8 mouse cellular contexts compared by ENCODE assay signal in the genomic region with DNA sequence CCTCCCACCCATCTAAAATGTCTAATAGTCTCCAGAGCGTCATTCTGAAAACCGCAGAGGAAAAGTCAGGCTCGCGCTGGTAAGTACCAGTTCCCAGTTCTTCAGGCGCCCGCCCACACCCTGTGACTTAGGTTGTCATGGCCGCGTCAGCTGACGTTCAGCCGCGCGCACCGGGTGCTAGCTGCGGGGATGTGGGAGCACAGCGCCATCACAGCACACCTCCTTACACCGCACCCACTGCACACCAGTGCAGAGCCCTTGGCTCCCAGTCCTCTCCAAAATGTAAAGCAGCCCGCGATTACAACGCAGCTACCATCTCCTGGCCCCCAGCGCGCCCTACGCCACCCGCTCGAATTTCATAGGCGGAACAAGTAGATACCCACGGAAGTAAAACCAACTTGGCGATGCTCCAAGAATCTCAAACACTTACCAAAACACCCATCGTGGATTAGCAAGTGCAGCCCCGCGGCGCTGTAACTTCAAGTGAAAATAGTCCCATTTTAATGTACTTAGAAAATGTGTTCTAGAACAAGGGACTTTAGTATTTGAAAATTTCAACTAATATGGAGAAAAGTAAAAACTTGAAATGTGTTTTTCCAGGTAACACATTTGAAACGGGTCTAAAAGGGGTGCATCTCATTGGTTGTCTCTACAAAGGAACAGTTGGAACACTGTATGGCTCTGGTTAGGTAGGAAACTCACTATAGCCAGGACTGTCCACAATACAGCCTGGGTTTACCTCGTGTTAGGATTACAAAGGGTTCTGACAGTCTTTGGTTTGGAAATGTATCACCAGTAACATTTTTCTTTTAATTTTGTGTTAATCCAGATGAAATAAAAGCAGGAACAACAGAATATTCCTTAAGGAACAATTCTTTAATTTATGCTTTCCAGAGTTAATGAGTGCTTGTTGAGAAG. TPM values are rescaled to one million over a fixed set of nuclear protein-coding genes. Genes with fewer than 3 reads are reported as not detected.
DNase-seq lines count a peak whose midpoint lies in the region; ATAC-seq lines count a peak whose summit lies in the region.

No protein-coding gene starts in this region.

- peak overlapping the region; percentile 63 for H3K4me3 ChIP-seq in hindbrain, embryonic 14.5 days (replicated peaks; ENCODE audit: low read length)

- H3K9ac ChIP-seq in hindbrain, embryonic 14.5 days, result peak overlapping the region; percentile 72

- 0 out of 2 replicates have a peak, but pooled peaks cover 3% of the 10 kb centered on the region for H3K4me1 ChIP-seq in hindbrain, embryonic 14.5 days (replicated peaks; ENCODE audit: control insufficient read depth, insufficient read depth, low read length)

- 0 out of 2 replicates have a peak, but pooled peaks cover 6% of the 10 kb centered on the region for H3K27me3 ChIP-seq in hindbrain, embryonic 14.5 days (ENCODE audit: control insufficient read depth, insufficient read depth, low read length)

- peaks cover 20% of the 10 kb centered on the region for H3K9me3 ChIP-seq in hindbrain, embryonic 14.5 days (ENCODE audit: control insufficient read depth, low read length)

- no peaks in the 10 kb centered on the region for H3K36me3 ChIP-seq in hindbrain, embryonic 14.5 days (replicated peaks; ENCODE audit: control insufficient read depth, insufficient read depth)

- H3K27ac ChIP-seq in hindbrain, embryonic 14.5 days, result peak overlapping the region; percentile 94

- peak; percentile 92 for ATAC-seq in hindbrain, embryonic 14.5 days (ENCODE audit: low FRiP score)

- WGBS in hindbrain, embryonic 14.5 days, result 2% methylated on average over 33 of the region's 33 CpGs

- peak; percentile 92 for DNase-seq in R1 (ENCODE audit: low read depth, low spot score)
- DNase-seq in cerebellum, postnatal 25 days, result peak; percentile 88 to 89
- peak; percentile 75 to 84 for DNase-seq in frontal cortex, postnatal 25 days (ENCODE audit: low spot score in 2 of 2)
- peak; percentile 80 for DNase-seq in hindbrain, embryonic 14.5 days (ENCODE audit: low spot score)
- peak; percentile 85 to 90 for DNase-seq in layer of hippocampus, postnatal 36 days
- DNase-seq in lung, postnatal 36 days, result peak; percentile 91
- DNase-seq in retina, postnatal 1 day, result peak; percentile 90
- DNase-seq in urinary bladder, adult 18-20 months (ENCODE audit: low spot score in 2 of 2), result peak; percentile 74 to 87

- H3K4me2 ChIP-seq in hindbrain, embryonic 14.5 days (replicated peaks), result peak overlapping the region; percentile 59

RNA-seq across cellular contexts. Expression of a gene that starts 37.5 kb away (rescaled TPM):
- 18.8 and 19.4 TPM in 2 replicates for polyA plus RNA-seq in hindbrain, embryonic 14.5 days (2014; fragmentation: Nextera tagmentation; extraction: Ambion mirVana)
- 10 to 100 TPM; 19.5 to 23.6 TPM for total RNA-seq in layer of hippocampus, postnatal 36 days (2021)

Comparison
In these comparisons a context has a peak if more than half of its experiments do, and no peak if none do; other contexts are left out.
1. Peak in every context shown above with its lines: DNase-seq, ATAC-seq, H3K4me3 ChIP-seq and H3K27ac ChIP-seq.